Mouse (Mus musculus): ENCODE results near the gene Agbl4. TPM values are rescaled to one million over a fixed set of nuclear protein-coding genes. Genes with fewer than 3 reads are reported as not detected.

The Agbl4 gene
- polyA plus RNA-seq, 1 experiment from 2014 or later: 2.3 TPM

DNA sequence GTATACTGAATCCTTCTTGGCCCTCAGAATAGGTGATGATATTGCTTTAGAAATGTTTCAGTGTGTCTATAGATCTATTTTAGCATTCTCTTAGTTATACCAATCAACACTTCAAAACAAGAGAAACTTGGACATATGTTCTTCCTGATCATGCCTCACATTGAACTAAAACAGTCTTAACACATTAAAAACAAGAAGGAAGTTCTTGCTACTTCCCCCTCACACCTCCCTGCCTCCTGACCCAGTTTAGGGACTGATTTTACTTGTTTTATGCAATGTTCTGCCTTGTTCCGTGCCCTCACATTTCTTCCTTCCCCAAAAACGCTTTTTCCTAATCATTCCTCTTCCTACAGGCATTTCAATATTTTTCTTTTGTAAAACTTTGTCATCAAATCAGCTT lies 604.2 kb downstream of the Agbl4 start:
- 88% methylated on average over 2 of the region's 2 CpGs for WGBS
- H3K27ac ChIP-seq (replicated peaks): no peak overlapping the region
- H3K9me3 ChIP-seq (replicated peaks): no peaks in the 10 kb centered on the region
- H3K36me3 ChIP-seq: no peaks in the 10 kb centered on the region
- H3K4me1 ChIP-seq: no peaks in the 10 kb centered on the region
- H3K27me3 ChIP-seq (replicated peaks): no peaks in the 10 kb centered on the region
- no peak overlapping the region for H3K4me2 ChIP-seq
- H3K9ac ChIP-seq (replicated peaks): no peak overlapping the region
- H3K4me3 ChIP-seq (replicated peaks): no peak overlapping the region
- no peak for ATAC-seq (ENCODE audit: low FRiP score)

DNA sequence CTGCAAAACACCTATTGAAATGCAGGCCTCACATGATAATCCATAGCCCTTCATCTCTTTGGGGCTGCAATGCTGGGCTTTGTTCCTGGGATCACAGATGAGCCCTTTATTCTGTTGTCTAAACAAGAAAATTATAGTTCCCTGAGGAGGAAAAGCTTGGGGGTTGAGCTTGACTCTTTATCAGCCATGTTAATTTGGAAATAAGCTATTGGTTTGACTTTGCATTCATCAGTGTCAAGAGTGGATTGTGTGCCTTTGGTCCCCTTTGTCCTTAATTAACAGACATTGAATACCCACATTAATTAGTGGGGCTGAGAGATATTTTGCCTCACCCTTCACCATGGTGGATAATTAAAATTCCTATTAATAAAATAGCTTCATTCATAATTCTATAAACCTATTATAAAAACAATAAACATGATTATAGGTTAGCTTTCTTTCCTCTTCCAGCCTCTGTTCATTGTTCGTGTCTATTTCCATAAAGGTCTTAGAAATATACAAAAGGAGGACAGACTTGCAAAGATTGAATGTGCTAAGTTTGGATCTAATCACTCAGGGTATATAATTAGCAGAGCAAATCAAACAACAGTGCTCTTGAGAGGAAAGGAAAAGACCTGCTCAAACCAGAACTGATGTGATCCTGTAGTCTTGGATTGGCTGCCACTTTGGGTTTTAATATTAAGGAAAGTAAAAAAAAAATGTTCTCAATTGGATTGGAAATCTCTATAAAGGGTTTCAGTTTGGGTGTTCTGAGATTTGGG lies 607.4 kb downstream of the Agbl4 start:
- H3K36me3 ChIP-seq: no peaks in the 10 kb centered on the region
- H3K9me3 ChIP-seq (replicated peaks): no peaks in the 10 kb centered on the region
- H3K4me2 ChIP-seq: no peak overlapping the region
- ATAC-seq (ENCODE audit: low FRiP score): no peak
- no peaks in the 10 kb centered on the region for H3K4me1 ChIP-seq
- H3K27ac ChIP-seq (replicated peaks): no peak overlapping the region
- 34% methylated on average over 1 of the region's 1 CpGs for WGBS
- H3K9ac ChIP-seq (replicated peaks): no peak overlapping the region
- no peaks in the 10 kb centered on the region for H3K27me3 ChIP-seq (replicated peaks)
- no peak overlapping the region for H3K4me3 ChIP-seq (replicated peaks)

DNA sequence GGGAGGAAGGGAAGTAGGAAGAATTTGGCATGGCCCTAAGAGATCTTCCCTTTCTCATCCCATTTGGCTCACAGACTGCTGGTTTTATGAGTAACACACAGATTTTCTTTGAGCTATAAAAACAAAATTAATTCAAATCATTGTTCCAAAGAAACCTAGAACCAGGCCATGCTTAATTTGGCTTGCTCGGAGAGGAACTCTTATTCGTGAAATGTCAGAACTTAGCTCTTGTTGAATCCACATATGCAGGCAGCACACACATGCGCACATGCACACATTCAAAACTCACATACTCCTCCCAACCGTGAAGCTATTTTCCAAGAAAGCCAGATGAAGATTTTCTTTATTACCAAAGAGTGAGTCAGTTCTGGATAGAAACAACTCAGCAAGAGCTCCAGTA lies 621.9 kb downstream of the Agbl4 start:
- 96% methylated on average over 4 of the region's 4 CpGs for WGBS

DNA sequence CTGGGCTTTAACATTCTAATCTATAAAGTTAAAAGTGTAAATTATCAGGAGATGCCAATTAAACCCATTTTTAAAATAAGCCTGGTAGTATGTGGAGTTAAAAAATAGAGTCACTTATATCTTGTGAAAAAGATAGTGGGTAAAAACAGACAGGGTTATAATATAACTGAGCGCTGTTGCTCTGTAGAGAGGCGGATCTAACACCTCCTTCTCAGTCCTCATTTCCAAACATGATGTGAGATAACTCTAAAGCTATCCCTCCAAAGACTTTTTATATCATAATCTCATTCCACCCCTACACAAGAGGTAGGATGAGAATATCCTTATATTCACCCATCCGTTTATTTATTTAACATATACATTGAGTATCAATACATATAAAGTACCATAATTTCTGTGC lies 669.9 kb downstream of the Agbl4 start:
- no peak overlapping the region for H3K27ac ChIP-seq (replicated peaks)
- no peaks in the 10 kb centered on the region for H3K27me3 ChIP-seq (replicated peaks)
- H3K4me3 ChIP-seq (replicated peaks): no peak overlapping the region
- no peak for ATAC-seq (ENCODE audit: low FRiP score)
- no peak overlapping the region for H3K9ac ChIP-seq (replicated peaks)
- H3K4me1 ChIP-seq: no peaks in the 10 kb centered on the region
- H3K4me2 ChIP-seq: no peak overlapping the region
- H3K36me3 ChIP-seq: no peaks in the 10 kb centered on the region
- 93% methylated on average over 3 of the region's 3 CpGs for WGBS
- H3K9me3 ChIP-seq (replicated peaks): no peaks in the 10 kb centered on the region

More for the DNA sequence above, 621.9 kb downstream of the Agbl4 start:
- H3K27ac ChIP-seq (replicated peaks): no peak overlapping the region
- no peaks in the 10 kb centered on the region for H3K36me3 ChIP-seq
- no peak overlapping the region for H3K9ac ChIP-seq (replicated peaks)
- no peaks in the 10 kb centered on the region for H3K9me3 ChIP-seq (replicated peaks)
- H3K4me1 ChIP-seq: no peaks in the 10 kb centered on the region
- H3K27me3 ChIP-seq (replicated peaks): no peaks in the 10 kb centered on the region
- no peak for ATAC-seq (ENCODE audit: low FRiP score)
- no peak overlapping the region for H3K4me3 ChIP-seq (replicated peaks)
- no peak overlapping the region for H3K4me2 ChIP-seq

DNA sequence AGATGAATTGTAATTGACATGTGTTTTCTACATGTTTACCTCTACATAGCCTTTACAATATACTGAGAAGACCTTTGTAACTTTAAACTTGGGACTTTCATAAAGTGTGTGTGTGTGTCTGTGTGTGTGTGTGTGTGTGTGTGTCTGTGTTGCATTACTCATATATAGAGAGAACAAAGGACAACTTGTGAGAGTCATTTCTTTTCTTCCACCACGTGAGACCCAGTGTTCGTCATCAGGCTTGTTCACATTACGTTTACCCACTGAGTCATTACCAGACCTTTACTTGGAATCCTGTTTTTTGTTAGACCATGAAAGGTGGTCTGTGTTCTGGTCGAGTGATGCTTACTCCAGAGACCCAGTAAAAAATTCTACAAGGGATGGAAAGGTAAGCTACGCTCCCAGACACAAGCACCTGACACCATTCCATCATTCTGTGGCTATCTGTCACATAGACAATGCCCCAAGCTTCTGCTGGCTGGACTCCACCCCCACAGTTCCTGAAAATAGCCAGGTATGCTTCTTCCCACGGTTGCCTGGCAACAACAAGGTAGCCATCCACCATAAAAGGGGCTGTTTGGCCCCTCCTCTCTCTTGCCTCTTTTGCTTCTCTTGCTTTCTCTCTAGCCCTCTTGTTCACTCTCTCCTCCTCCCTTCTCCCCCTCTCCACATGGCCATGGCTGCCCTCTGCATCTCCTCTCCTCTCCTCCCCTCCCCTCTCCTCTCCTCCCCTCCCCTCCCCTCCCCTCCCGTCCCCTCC lies 676.5 kb downstream of the Agbl4 start:
- no peaks in the 10 kb centered on the region for H3K9me3 ChIP-seq (replicated peaks)
- no peak overlapping the region for H3K9ac ChIP-seq (replicated peaks)
- whole genome bisulfite sequencing: 66% methylated on average over 6 of the region's 7 CpGs
- no peaks in the 10 kb centered on the region for H3K27me3 ChIP-seq (replicated peaks)
- no peak overlapping the region for H3K27ac ChIP-seq (replicated peaks)
- H3K4me1 ChIP-seq: no peaks in the 10 kb centered on the region
- no peaks in the 10 kb centered on the region for H3K36me3 ChIP-seq
- no peak overlapping the region for H3K4me2 ChIP-seq
- H3K4me3 ChIP-seq (replicated peaks): no peak overlapping the region
- no peak for ATAC-seq (ENCODE audit: low FRiP score)

DNA sequence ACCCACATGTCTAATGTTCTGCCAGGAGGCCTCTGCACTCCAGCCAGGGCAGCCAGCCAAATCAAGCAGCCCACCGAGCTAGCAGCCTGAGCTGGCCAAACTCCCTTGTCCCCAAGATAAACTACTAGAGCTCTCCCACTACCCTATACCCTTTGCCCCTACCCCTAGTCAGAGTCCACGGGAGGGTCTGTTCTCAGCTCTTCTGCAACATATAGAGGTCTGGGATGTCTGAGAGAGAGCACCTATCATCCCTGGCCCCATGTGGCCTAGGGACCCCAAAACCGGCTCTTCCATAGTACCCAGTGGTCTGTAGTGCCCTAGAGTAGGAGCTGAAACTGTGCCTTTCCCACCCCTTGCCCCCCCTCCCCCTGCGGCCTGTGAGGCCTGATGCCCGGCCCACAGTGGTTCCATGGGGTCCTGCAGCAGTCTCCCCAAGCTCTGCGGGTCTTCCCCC lies 677.3 kb downstream of the Agbl4 start:
- ATAC-seq (ENCODE audit: low FRiP score): peak; percentile 41; the same call in 1 of the 2 replicates
- H3K4me1 ChIP-seq: no peaks in the 10 kb centered on the region

DNA sequence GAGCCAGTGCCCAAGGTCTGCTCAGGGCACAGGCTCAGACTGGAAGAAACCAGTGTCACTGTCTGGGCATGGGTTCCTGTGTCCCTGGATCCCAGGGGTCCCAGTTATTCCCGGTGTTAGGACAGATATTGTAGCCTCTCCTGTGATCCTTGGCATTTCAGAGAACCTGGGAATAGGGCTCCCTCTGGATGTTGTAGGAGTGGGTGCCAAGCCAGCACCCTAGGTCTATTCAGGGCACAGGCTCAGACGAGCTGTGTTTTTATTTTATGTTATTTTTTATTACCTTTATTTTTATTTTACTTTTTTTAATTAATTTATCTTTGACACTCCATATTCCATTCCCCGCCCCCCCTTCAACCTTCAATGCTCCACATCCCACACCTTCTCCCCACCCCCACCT lies 680.3 kb downstream of the Agbl4 start:
- no peak overlapping the region for H3K4me2 ChIP-seq
- no peaks in the 10 kb centered on the region for H3K9me3 ChIP-seq (replicated peaks)
- no peaks in the 10 kb centered on the region for H3K36me3 ChIP-seq
- no peaks in the 10 kb centered on the region for H3K27me3 ChIP-seq (replicated peaks)
- no peak for ATAC-seq (ENCODE audit: low FRiP score)
- H3K9ac ChIP-seq (replicated peaks): no peak overlapping the region
- 89% methylated on average over 3 of the region's 3 CpGs for WGBS
- no peak overlapping the region for H3K4me3 ChIP-seq (replicated peaks)
- H3K4me1 ChIP-seq: no peaks in the 10 kb centered on the region
- H3K27ac ChIP-seq (replicated peaks): no peak overlapping the region

More for the DNA sequence above, 677.3 kb downstream of the Agbl4 start:
- Histone ChIP-seq H3K36me3 (no peaks in the 10 kb centered on the region), H3K27me3 (replicated peaks) (no peaks in the 10 kb centered on the region), H3K9me3 (replicated peaks) (no peaks in the 10 kb centered on the region), H3K4me3 (replicated peaks) (no peak overlapping the region), H3K9ac (replicated peaks) (no peak overlapping the region), H3K27ac (replicated peaks) (no peak overlapping the region), H3K4me2 (no peak overlapping the region)
- WGBS: 77% methylated on average over 6 of the region's 6 CpGs

DNA sequence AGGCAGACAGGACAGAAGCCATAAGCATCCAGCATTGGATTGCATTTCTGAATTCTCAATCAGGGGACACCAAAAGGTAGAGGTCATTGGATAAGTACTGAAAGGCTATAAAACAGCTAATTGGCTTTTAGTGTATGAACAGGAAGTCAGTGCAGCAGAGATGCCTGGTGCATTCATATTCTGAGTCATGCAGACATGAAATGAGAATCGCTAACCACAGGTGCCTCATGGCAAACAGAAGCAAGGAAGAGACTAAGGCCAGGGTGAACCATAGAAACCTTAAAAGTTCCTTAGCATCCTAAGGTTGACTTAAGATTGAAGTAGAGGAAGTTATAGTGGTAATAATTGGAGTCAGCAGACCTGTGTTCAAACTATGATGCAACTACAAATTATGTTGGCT lies 687.9 kb downstream of the Agbl4 start:
- Histone ChIP-seq H3K9ac (replicated peaks) (no peak overlapping the region), H3K9me3 (replicated peaks) (no peaks in the 10 kb centered on the region), H3K27ac (replicated peaks) (no peak overlapping the region), H3K4me2 (no peak overlapping the region), H3K4me1 (no peaks in the 10 kb centered on the region), H3K27me3 (replicated peaks) (no peaks in the 10 kb centered on the region), H3K36me3 (no peaks in the 10 kb centered on the region), H3K4me3 (replicated peaks) (no peak overlapping the region)
- 100% methylated on average over 1 of the region's 1 CpGs for WGBS
- ATAC-seq (ENCODE audit: low FRiP score): no peak

DNA sequence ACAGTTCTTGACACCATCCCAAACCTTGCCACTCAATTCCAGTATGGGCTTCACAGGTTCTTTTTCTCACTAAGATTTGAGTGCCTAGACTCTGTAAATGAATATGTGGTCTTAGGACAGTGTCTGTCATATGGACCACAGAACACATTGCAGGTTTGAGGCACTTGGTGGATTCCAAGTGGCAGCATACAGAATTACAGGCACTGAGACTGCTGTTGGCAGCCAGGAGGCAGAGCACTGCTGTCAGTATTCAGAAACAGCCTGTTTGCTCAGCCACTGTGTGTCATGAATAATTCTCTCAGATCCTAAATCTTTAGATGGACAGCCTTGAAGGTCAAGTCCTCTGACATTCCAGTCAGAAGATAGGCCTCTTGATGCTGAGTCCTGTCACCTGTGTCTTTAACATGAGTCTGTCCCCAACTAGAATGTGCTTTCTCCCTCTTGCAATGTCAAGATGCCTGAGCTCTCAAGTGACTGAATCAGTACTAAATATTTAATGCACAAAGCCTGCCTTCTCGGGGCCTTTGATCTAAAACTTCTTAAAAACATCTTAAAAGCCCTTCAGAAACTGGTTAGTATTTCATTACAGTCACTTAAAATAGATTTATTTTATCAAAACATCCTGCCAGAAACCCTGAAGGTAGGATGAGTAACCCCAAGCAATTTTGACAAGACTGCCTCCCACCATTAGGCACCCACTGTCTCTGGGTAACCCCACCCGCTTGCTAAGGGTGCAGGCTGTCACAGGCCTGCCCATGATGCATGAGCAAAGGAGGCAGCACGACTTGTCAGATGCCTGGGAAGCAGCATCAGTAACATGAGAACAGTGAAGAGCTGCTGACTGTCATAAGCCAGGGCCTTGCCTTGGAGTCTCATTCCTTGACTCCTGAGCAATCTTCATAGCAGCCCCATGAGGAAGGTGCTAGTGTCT lies 739.0 kb downstream of the Agbl4 start:
- no peak overlapping the region for H3K9ac ChIP-seq (replicated peaks)
- ATAC-seq (ENCODE audit: low FRiP score): no peak
- H3K27ac ChIP-seq (replicated peaks): no peak overlapping the region
- 65% methylated on average over 3 of the region's 3 CpGs for WGBS
- H3K36me3 ChIP-seq: no peaks in the 10 kb centered on the region
- H3K27me3 ChIP-seq (replicated peaks): no peaks in the 10 kb centered on the region
- no peak overlapping the region for H3K4me3 ChIP-seq (replicated peaks)
- no peak overlapping the region for H3K4me2 ChIP-seq
- H3K9me3 ChIP-seq (replicated peaks): no peaks in the 10 kb centered on the region
- H3K4me1 ChIP-seq: no peaks in the 10 kb centered on the region

DNA sequence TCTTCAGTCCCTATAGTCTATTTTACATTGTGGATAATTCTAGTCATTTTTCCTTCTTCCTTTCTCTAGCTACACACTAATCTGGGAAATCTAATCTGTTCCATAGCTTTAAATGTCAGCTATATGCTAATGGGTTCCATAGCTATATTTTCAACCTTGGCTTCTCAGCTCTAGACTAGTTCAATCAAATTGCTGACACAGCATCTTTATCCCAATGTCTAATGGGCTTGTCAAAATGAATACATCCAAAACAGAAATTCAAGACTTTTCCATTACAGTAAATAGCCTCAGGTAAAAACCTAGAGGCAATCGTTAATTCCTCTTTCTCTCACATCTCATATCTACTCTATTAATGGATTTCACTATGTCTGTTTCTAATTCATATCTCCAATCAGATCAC lies 750.3 kb downstream of the Agbl4 start:
- Histone ChIP-seq H3K27me3 (replicated peaks) (no peaks in the 10 kb centered on the region), H3K4me3 (replicated peaks) (no peak overlapping the region), H3K4me2 (no peak overlapping the region), H3K27ac (replicated peaks) (no peak overlapping the region), H3K9me3 (replicated peaks) (no peaks in the 10 kb centered on the region), H3K4me1 (no peaks in the 10 kb centered on the region), H3K9ac (replicated peaks) (no peak overlapping the region), H3K36me3 (no peaks in the 10 kb centered on the region)
- ATAC-seq (ENCODE audit: low FRiP score): no peak
- WGBS: 88% methylated on average over 1 of the region's 1 CpGs

DNA sequence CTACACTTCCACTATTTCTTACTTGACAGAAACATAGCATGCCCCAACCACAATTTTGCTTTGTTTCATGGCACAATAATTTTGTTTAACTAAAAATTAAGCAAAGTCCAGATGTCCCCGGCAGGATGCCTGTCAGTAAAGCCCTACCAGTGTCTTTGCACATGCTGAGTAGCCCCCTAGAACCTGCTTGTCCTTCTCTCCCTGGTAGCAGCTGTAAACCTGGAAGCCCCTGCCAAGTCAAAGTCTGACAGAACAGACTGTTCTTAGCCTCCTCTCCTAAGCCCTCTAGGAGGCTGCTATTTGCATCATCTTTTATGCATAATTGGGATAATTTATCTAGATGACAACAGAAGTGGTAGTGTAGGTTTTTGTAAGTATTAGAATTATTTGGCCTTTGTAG lies 758.4 kb downstream of the Agbl4 start:
- ATAC-seq (ENCODE audit: low FRiP score): no peak
- H3K36me3 ChIP-seq: no peaks in the 10 kb centered on the region
- H3K27me3 ChIP-seq (replicated peaks): no peaks in the 10 kb centered on the region
- no peak overlapping the region for H3K27ac ChIP-seq (replicated peaks)
- 38% methylated on average over 1 of the region's 1 CpGs for WGBS
- H3K4me3 ChIP-seq (replicated peaks): no peak overlapping the region
- no peak overlapping the region for H3K4me2 ChIP-seq
- H3K9ac ChIP-seq (replicated peaks): no peak overlapping the region
- H3K9me3 ChIP-seq (replicated peaks): no peaks in the 10 kb centered on the region
- no peaks in the 10 kb centered on the region for H3K4me1 ChIP-seq
